Comparison of ENCODE assay signal across 8 mouse cellular contexts in the genomic region with DNA sequence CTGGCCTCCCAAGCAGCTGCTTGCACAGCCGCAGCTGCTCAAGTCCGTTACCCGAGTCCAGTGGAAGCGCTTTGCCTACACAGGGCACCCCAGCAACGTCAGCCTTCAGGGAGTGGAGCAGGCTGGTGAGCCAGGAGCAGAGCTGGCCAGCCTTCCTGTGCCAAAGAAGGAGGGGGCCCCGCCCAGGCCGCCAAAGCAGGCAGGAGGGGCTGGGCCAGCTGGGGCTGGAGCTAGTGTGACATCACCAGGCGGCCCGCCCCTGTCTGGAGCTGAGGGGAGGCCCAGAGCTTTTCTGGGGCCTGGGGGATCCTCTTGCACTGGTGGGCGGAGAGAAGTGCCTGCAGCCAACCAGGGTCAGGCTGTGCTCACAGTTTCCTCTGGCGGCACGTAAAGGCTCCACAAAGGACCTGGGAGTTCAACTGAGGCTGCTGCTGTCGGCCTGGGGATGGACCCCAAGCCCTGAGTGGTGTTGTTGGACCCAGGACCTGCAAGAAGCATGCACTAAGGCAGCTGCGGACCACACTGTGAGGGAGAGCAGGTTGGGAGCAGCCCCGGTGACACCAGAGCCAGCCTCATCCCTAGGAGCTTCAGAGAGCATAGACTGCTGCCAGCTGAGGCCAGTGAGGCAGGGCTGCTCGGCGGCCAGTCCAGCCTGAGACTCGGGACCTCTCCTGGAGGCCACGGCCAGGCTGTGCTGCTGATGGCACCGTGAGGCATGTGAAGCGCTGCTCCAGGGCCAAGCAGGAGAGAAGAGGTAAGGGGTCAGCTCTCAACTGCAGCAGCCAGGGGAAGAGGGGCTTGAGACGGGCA. TPM values are rescaled to one million over a fixed set of nuclear protein-coding genes. Genes with fewer than 3 reads are reported as not detected.
DNase-seq lines count a peak whose midpoint lies in the region; ATAC-seq lines count a peak whose summit lies in the region.

A gene (plus strand): TSS at position 370 of the 810 bp plus-strand sequence.

- WGBS in hindbrain, embryonic 14.5 days: 2% methylated on average over 22 of the region's 22 CpGs

- H3K4me1 ChIP-seq in hindbrain, embryonic 14.5 days (replicated peaks; ENCODE audit: control insufficient read depth, insufficient read depth, low read length): peaks cover 28% of the 10 kb centered on the region

- H3K27me3 ChIP-seq in hindbrain, embryonic 14.5 days (ENCODE audit: control insufficient read depth, insufficient read depth, low read length): no peaks in the 10 kb centered on the region

- peak within 1 kb of the TSS; percentile 54 for H3K4me2 ChIP-seq in hindbrain, embryonic 14.5 days (replicated peaks)

- ATAC-seq in hindbrain, embryonic 14.5 days (ENCODE audit: low FRiP score): peak; percentile 90

- peak within 1 kb of the TSS; percentile 28 for H3K4me3 ChIP-seq in hindbrain, embryonic 14.5 days (replicated peaks; ENCODE audit: low read length)

- peak within 1 kb of the TSS; percentile 77 for H3K27ac ChIP-seq in hindbrain, embryonic 14.5 days

- no peaks in the 10 kb centered on the region for H3K9me3 ChIP-seq in hindbrain, embryonic 14.5 days (ENCODE audit: control insufficient read depth, low read length)

- DNase-seq in WW6 (ENCODE audit: low read depth, low spot score): peak; percentile 68
- DNase-seq in cerebellum, postnatal 25 days: peak; percentile 80 to 85
- DNase-seq in gastrocnemius, adult 18-20 months (ENCODE audit: low spot score): peak; percentile 94
- DNase-seq in hindbrain, embryonic 14.5 days (ENCODE audit: low spot score): peak; percentile 77
- peak; percentile 70 to 76 for DNase-seq in layer of hippocampus, postnatal 14 days (ENCODE audit: low spot score in 2 of 2)
- DNase-seq in lung, postnatal 10 days: peak; percentile 96
- peak; percentile 94 for DNase-seq in retina, embryonic 14.5 days (ENCODE audit: low spot score)
- peak; percentile 79 for DNase-seq in urinary bladder, adult 2 months (ENCODE audit: low spot score)

- peak within 1 kb of the TSS; percentile 54 for H3K9ac ChIP-seq in hindbrain, embryonic 14.5 days

- H3K36me3 ChIP-seq in hindbrain, embryonic 14.5 days (replicated peaks; ENCODE audit: control insufficient read depth, insufficient read depth): no peaks in the 10 kb centered on the region

RNA-seq across cellular contexts. Expression of the gene that starts here (rescaled TPM):
- 10 to 100 TPM; 29.6 to 48.6 TPM for total RNA-seq in gastrocnemius, adult 18-20 months (2021)
- 12.2 and 14.1 TPM in 2 replicates for polyA plus RNA-seq in hindbrain, embryonic 14.5 days (2014; fragmentation: Nextera tagmentation; extraction: Ambion mirVana)
- total RNA-seq in layer of hippocampus, postnatal 14 days (2021): 1 to 10 TPM; 2.6 to 5.9 TPM
- 67.7 and 73.5 TPM in 2 replicates for polyA plus RNA-seq in urinary bladder, adult 2 months (2012; rRNA removed)

Comparison
In these comparisons a context has a peak if more than half of its experiments do, and no peak if none do; other contexts are left out.
1. Peak in every context shown above with its lines: DNase-seq, ATAC-seq, H3K4me3 ChIP-seq and H3K27ac ChIP-seq.
2. RNA of the gene that starts here (total RNA-seq): 29.6 to 48.6 TPM in gastrocnemius, adult 18-20 months; 2.6 to 5.9 TPM in layer of hippocampus, postnatal 14 days; every median in the first group is over 4 times any median in the second.